Mouse (Mus musculus): Measurements from ENCODE around the gene Gm17677. TPM values are rescaled to one million over a fixed set of nuclear protein-coding genes. Genes with fewer than 3 reads are reported as not detected.

Gene Gm17677
- not detected in 2 replicates for polyA plus RNA-seq (2014; fragmentation: Nextera tagmentation; extraction: Ambion mirVana)

DNA sequence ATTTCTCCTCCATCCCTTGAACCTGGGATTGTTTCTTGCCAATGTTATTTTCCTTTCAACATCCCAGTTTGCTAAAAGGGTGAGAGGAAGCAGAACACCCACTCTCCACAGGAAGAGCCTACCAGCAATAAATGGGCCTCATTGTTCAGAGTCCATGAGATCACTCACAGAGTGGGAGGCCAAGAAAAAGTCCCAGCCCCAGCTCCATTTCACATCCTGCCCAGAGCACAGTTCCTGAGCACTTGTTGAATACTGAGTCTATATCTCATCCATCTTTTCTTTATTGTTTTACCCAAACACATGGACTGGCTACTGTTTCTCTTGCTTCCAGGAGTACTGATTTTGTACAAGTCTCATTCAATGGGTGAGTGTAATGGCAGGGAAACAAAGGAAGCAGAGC, at the start of gene Gm17677:
Gene Gm17677 (plus strand): TSS at position 301 of the 400 bp plus-strand sequence.
- Histone ChIP-seq H3K4me3 (ENCODE audit: low read depth, low read length) (no peak within 1 kb of the TSS), H3K4me1 (replicated peaks; ENCODE audit: control insufficient read depth, insufficient read depth, low read length) (no peaks in the 10 kb centered on the region), H3K27ac (ENCODE audit: low read depth, low read length) (no peak within 1 kb of the TSS), H3K27me3 (ENCODE audit: control insufficient read depth, insufficient read depth, low read length) (no peaks in the 10 kb centered on the region), H3K9me3 (ENCODE audit: control insufficient read depth, low read length) (no peaks in the 10 kb centered on the region; the same call in 1 of the 2 replicates), H3K36me3 (ENCODE audit: control insufficient read depth, insufficient read depth, low read length) (no peaks in the 10 kb centered on the region), H3K4me2 (ENCODE audit: low read depth, low read length, severe bottlenecking) (no peak within 1 kb of the TSS), H3K9ac (ENCODE audit: low read length) (no peak within 1 kb of the TSS)
- DNase-seq (ENCODE audit: low spot score) (no peak), ATAC-seq (replicated peaks; ENCODE audit: low FRiP score) (no peak)

DNA sequence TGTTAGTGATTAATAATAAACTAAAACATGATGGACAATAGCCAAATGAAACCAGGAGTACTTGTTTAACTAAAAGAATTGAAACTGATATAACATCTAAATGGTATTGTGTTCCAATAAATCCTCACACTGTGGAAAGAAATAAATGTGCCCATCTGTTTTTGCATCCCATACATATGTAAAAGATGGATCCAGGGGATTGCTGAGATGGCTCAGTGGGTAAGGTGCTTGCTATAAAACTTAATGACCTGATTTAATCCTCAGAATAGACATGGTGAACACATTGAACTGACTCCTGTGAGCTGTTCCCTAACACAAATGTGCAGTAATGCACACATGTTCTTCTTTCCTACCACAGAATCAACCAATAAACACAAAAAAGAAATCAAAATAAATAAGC, 48.9 kb upstream of the Gm17677 start:
- Histone ChIP-seq H3K9ac (ENCODE audit: low read length) (no peak overlapping the region), H3K4me1 (replicated peaks; ENCODE audit: control insufficient read depth, insufficient read depth, low read length) (no peaks in the 10 kb centered on the region), H3K9me3 (ENCODE audit: control insufficient read depth, low read length) (no peaks in the 10 kb centered on the region; the same call in 1 of the 2 replicates), H3K27me3 (ENCODE audit: control insufficient read depth, insufficient read depth, low read length) (no peaks in the 10 kb centered on the region), H3K4me2 (ENCODE audit: low read depth, low read length, severe bottlenecking) (no peak overlapping the region), H3K27ac (ENCODE audit: low read depth, low read length) (no peak overlapping the region), H3K4me3 (ENCODE audit: low read depth, low read length) (no peak overlapping the region), H3K36me3 (ENCODE audit: control insufficient read depth, insufficient read depth, low read length) (no peaks in the 10 kb centered on the region)
- DNase-seq (ENCODE audit: low spot score) (no peak), ATAC-seq (replicated peaks; ENCODE audit: low FRiP score) (no peak)

DNA sequence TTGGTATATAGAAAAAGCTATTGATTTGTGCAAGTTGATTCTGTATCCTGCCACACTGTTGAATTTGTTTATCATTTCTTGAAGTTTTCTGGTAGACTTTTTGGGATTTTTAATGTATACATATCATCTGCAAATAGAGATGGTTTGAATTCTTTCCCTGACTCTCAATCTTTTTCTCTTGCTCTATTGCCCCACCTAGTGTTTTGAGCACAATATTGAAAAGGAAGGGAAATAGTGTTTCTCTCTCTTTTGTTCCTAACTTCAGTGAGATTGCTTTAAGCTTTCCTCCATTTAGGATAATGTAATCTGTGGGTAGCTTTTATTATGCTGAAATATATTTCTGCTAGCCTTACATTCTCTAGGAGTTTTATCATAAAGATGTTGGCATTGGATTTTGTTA, 33.6 kb upstream of the Gm17677 start:
- no peaks in the 10 kb centered on the region for H3K36me3 ChIP-seq (ENCODE audit: control insufficient read depth, insufficient read depth, low read length)

DNA sequence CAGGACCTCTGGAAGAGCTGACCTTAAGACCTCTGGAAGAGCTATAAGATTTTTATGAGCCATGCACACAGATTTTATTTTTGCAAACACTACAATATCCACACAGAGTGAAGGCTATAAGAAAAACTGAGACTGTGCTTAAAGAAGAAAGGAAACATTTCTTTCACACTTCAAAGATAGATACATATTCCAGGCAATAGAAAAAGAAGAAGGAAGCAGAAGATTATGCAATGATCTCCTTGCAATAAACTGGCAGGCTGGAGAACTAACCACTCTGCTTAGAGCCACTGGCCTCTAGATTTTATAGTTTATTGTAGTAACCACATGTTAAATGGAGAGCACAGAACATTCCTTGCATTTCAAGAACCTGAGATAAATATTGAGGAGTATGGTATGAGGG, 16.0 kb downstream of the Gm17677 start:
- H3K4me2 ChIP-seq (ENCODE audit: low read depth, low read length, severe bottlenecking): no peak overlapping the region
- H3K4me3 ChIP-seq (ENCODE audit: low read depth, low read length): no peak overlapping the region
- H3K36me3 ChIP-seq (ENCODE audit: control insufficient read depth, insufficient read depth, low read length): no peaks in the 10 kb centered on the region
- H3K9me3 ChIP-seq (ENCODE audit: control insufficient read depth, low read length): no peaks in the 10 kb centered on the region; the same call in 1 of the 2 replicates
- no peak overlapping the region for H3K27ac ChIP-seq (ENCODE audit: low read depth, low read length)
- no peaks in the 10 kb centered on the region for H3K4me1 ChIP-seq (replicated peaks; ENCODE audit: control insufficient read depth, insufficient read depth, low read length)
- no peak overlapping the region for H3K9ac ChIP-seq (ENCODE audit: low read length)
- H3K27me3 ChIP-seq (ENCODE audit: control insufficient read depth, insufficient read depth, low read length): no peaks in the 10 kb centered on the region
- ATAC-seq (replicated peaks; ENCODE audit: low FRiP score) (no peak), DNase-seq (ENCODE audit: low spot score) (no peak)

More for the DNA sequence above, 33.6 kb upstream of the Gm17677 start:
- H3K4me1 ChIP-seq (replicated peaks; ENCODE audit: control insufficient read depth, insufficient read depth, low read length): no peaks in the 10 kb centered on the region
- no peak for DNase-seq (ENCODE audit: low spot score)
- H3K9me3 ChIP-seq (ENCODE audit: control insufficient read depth, low read length): no peaks in the 10 kb centered on the region
- H3K27ac ChIP-seq (ENCODE audit: low read depth, low read length): no peak overlapping the region
- no peak overlapping the region for H3K9ac ChIP-seq (ENCODE audit: low read length)
- ATAC-seq (replicated peaks; ENCODE audit: low FRiP score): no peak
- no peaks in the 10 kb centered on the region for H3K27me3 ChIP-seq (ENCODE audit: control insufficient read depth, insufficient read depth, low read length)
- no peak overlapping the region for H3K4me3 ChIP-seq (ENCODE audit: low read depth, low read length)
- H3K4me2 ChIP-seq (ENCODE audit: low read depth, low read length, severe bottlenecking): no peak overlapping the region

DNA sequence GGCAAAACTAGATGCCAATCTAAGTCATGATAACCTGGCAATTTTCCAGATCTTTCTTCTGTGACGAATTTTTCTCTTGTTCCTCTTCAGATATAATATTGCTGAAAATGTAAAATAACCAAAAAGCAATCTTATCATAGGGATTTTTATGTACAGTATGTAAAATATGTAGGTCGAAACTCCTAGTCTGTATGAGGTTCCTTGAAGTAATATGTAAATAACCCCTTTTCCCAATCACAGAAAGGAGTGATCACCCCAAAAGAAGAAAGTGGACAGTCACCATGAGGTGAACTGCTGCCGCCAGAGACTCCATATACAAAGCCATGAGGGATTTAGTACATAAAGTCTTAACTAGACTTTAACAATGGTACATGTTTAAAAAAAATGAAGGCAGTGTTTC, 37.2 kb downstream of the Gm17677 start, which contains the start of gene Gm17727:
Gene Gm17727 (minus strand): TSS at position 101 of the 400 bp plus-strand sequence.
- ATAC-seq (replicated peaks; ENCODE audit: low FRiP score) (no peak), DNase-seq (ENCODE audit: low spot score) (no peak)
- Histone ChIP-seq H3K4me1 (replicated peaks; ENCODE audit: control insufficient read depth, insufficient read depth, low read length) (no peaks in the 10 kb centered on the region), H3K9ac (ENCODE audit: low read length) (no peak within 1 kb of the TSS), H3K36me3 (ENCODE audit: control insufficient read depth, insufficient read depth, low read length) (no peaks in the 10 kb centered on the region), H3K4me3 (ENCODE audit: low read depth, low read length) (no peak within 1 kb of the TSS), H3K27ac (ENCODE audit: low read depth, low read length) (no peak within 1 kb of the TSS), H3K9me3 (ENCODE audit: control insufficient read depth, low read length) (no peaks in the 10 kb centered on the region; the same call in 1 of the 2 replicates), H3K27me3 (ENCODE audit: control insufficient read depth, insufficient read depth, low read length) (no peaks in the 10 kb centered on the region), H3K4me2 (ENCODE audit: low read depth, low read length, severe bottlenecking) (no peak within 1 kb of the TSS)
- WGBS: 71% methylated on average over 3 of the region's 3 CpGs

DNA sequence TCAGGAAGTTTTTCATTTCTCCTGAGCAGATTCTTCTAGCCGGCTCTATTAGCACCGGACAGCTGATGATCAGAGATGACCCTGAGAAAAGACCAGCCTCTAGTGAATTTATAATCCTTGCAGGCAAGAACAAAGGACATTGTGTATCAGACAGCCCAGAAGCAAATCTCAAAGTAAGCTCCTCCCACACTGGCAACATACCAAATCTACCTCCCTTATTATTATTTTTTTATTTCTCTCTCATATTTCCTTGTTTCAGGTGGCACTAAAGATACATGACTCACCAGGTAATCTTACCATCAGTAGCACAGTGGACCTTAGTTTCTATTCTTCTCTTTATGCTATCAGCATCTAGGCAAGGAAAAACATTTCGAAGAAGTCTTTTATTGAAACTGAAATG, 49.2 kb downstream of the Gm17677 start, which contains the start of the genes Gm27235 and D730048I06Rik:
Gene Gm27235 (minus strand): TSS at position 101 of the 400 bp plus-strand sequence.
Gene D730048I06Rik (minus strand): TSS at position 112 of the 400 bp plus-strand sequence.
- Histone ChIP-seq H3K9me3 (ENCODE audit: control insufficient read depth, low read length) (no peaks in the 10 kb centered on the region; the same call in 1 of the 2 replicates), H3K27ac (ENCODE audit: low read depth, low read length) (no peak within 1 kb of the TSS), H3K4me1 (replicated peaks; ENCODE audit: control insufficient read depth, insufficient read depth, low read length) (no peaks in the 10 kb centered on the region), H3K9ac (ENCODE audit: low read length) (no peak within 1 kb of the TSS), H3K4me3 (ENCODE audit: low read depth, low read length) (no peak within 1 kb of the TSS), H3K27me3 (ENCODE audit: control insufficient read depth, insufficient read depth, low read length) (no peaks in the 10 kb centered on the region), H3K36me3 (ENCODE audit: control insufficient read depth, insufficient read depth, low read length) (no peaks in the 10 kb centered on the region), H3K4me2 (ENCODE audit: low read depth, low read length, severe bottlenecking) (no peak within 1 kb of the TSS)
- DNase-seq (ENCODE audit: low spot score): no peak
- WGBS: 94% methylated on average over 3 of the region's 3 CpGs
- no peak for ATAC-seq (replicated peaks; ENCODE audit: low FRiP score)

Other genes starting within 250 kb of the Gm17677 start
- not detected in 2 replicates for gene Gm1113, start 222.8 kb upstream of the Gm17677 start, polyA plus RNA-seq (2014; fragmentation: Nextera tagmentation; extraction: Ambion mirVana)
- gene Ddx25, start 182.5 kb upstream of the Gm17677 start, polyA plus RNA-seq (2014; fragmentation: Nextera tagmentation; extraction: Ambion mirVana): 8.2 and 8.8 TPM in 2 replicates
- 21.8 TPM in 2 replicates for gene Pus3, start 182.5 kb upstream of the Gm17677 start, polyA plus RNA-seq (2014; fragmentation: Nextera tagmentation; extraction: Ambion mirVana)
- 0.75 and 1.0 TPM in 2 replicates for gene Pate2, start 170.8 kb upstream of the Gm17677 start, polyA plus RNA-seq (2014; fragmentation: Nextera tagmentation; extraction: Ambion mirVana)
- gene Hyls1, start 170.7 kb upstream of the Gm17677 start, polyA plus RNA-seq (2014; fragmentation: Nextera tagmentation; extraction: Ambion mirVana): 31.1 and 34.2 TPM in 2 replicates
- gene Pate4, start 129.1 kb upstream of the Gm17677 start, polyA plus RNA-seq (2014; fragmentation: Nextera tagmentation; extraction: Ambion mirVana): not detected in 2 replicates
- not detected in 2 replicates for gene Pate3, start 92.8 kb upstream of the Gm17677 start, polyA plus RNA-seq (2014; fragmentation: Nextera tagmentation; extraction: Ambion mirVana)
- gene Pate1, start 53.7 kb upstream of the Gm17677 start, polyA plus RNA-seq (2014; fragmentation: Nextera tagmentation; extraction: Ambion mirVana): not detected in 2 replicates
- gene Gm17727, start 37.1 kb downstream of the Gm17677 start, polyA plus RNA-seq (2014; fragmentation: Nextera tagmentation; extraction: Ambion mirVana): not detected in 2 replicates
- gene Gm27235, start 49.1 kb downstream of the Gm17677 start, polyA plus RNA-seq (2014; fragmentation: Nextera tagmentation; extraction: Ambion mirVana): not detected in 2 replicates
- not detected in 2 replicates for gene D730048I06Rik, start 49.1 kb downstream of the Gm17677 start, polyA plus RNA-seq (2014; fragmentation: Nextera tagmentation; extraction: Ambion mirVana)
- not detected in 2 replicates for gene 9230110F15Rik, start 103.1 kb downstream of the Gm17677 start, polyA plus RNA-seq (2014; fragmentation: Nextera tagmentation; extraction: Ambion mirVana)
- gene 9230113P08Rik, start 167.4 kb downstream of the Gm17677 start, polyA plus RNA-seq (2014; fragmentation: Nextera tagmentation; extraction: Ambion mirVana): not detected in 2 replicates

Measured in forebrain, embryonic 11.5 days (tissue).